Mouse (Mus musculus): ENCODE results near the gene Ets1. TPM values are rescaled to one million over a fixed set of nuclear protein-coding genes. Genes with fewer than 3 reads are reported as not detected.

The Ets1 gene
- total and polyA plus RNA-seq, 2 experiments from 2014 or later: 12.3 to 21.2 TPM

DNA sequence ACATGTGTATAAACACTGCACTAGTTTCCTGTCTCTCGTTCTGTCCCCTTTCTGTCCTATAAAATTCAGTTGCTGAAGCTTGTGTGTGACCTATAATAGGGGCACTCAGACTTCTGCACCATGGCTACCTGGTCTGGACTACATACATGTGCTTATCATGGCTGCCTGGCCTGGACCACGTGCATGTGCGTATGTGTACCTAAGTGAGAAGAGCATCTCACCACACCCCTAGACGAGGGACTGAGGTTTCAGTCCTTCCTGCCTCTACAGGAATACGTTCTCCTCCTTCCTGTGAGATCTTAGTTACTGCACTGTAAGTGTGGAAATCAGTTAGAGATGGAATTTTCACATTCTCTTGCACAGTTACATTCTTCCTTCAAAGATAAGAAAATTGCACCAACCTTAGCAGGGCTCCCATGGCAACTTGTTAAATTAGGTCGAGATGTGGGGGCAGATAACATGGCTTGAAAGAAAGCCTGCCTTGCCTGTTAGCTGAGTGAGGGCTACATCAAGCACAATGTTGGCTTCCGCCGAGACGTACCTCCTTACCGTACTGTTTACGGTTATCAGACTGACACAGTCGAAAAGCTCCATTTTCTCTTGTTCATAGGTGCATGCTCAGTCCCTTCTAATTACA, 104.8 kb downstream of the Ets1 start:
- no peak overlapping the region for H3K4me2 ChIP-seq (ENCODE audit: low read depth)
- no peaks in the 10 kb centered on the region for H3K9me3 ChIP-seq (ENCODE audit: low read length)
- DNase-seq (no peak), ATAC-seq (peak; percentile 14; the same call in 1 of the 2 replicates)
- no peak overlapping the region for H3K27ac ChIP-seq (ENCODE audit: low read depth, low read length)
- WGBS: 80% methylated on average over 12 of the region's 12 CpGs
- no peak overlapping the region for H3K9ac ChIP-seq
- H3K4me1 ChIP-seq (ENCODE audit: insufficient read depth): no peaks in the 10 kb centered on the region
- H3K36me3 ChIP-seq (ENCODE audit: insufficient read depth): no peaks in the 10 kb centered on the region
- TF ChIP-seq CTCF (IDR thresholded peaks at IDR 0.05; ENCODE audit: low read depth): no peak
- H3K4me3 ChIP-seq (ENCODE audit: low read depth, low read length): no peak overlapping the region
- H3K27me3 ChIP-seq (ENCODE audit: insufficient read depth, low read length): no peaks in the 10 kb centered on the region

DNA sequence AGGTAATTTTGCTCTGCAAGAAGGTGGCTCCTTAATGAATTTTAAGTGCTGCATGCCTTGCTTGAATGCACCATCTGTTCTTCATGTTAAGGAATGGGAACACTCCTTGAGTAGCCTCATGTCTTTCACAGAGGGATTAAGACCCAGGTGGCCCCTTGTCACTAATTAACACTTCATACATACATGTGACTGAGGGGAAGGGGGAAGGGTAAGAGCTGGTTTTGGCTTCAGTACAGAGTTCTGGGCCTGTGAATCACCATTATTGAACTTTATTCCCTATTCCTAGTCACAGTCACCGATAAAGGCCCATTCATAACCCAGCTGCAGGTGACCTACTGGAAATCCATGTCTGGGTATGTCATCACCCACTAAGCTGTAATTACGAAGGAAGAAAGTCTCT, 105.7 kb downstream of the Ets1 start:
- WGBS: 29% methylated on average over 2 of the region's 2 CpGs

GRCm38 (mm10) chr9:32743157-32743556, 107.1 kb downstream of the Ets1 start:
- no peaks in the 10 kb centered on the region for H3K4me1 ChIP-seq (ENCODE audit: insufficient read depth)
- H3K36me3 ChIP-seq (ENCODE audit: insufficient read depth): no peaks in the 10 kb centered on the region
- H3K9ac ChIP-seq: no peak overlapping the region
- no peak for TF ChIP-seq CTCF (IDR thresholded peaks at IDR 0.05; ENCODE audit: low read depth)
- H3K4me3 ChIP-seq (ENCODE audit: low read depth, low read length): no peak overlapping the region
- WGBS: 74% methylated on average over 8 of the region's 8 CpGs
- ATAC-seq (no peak), DNase-seq (no peak)
- no peak overlapping the region for H3K4me2 ChIP-seq (ENCODE audit: low read depth)
- no peaks in the 10 kb centered on the region for H3K9me3 ChIP-seq (ENCODE audit: low read length)
- no peak overlapping the region for H3K27ac ChIP-seq (ENCODE audit: low read depth, low read length)
- no peaks in the 10 kb centered on the region for H3K27me3 ChIP-seq (ENCODE audit: insufficient read depth, low read length)

More for the DNA sequence above, 105.7 kb downstream of the Ets1 start:
- Histone ChIP-seq H3K9ac (no peak overlapping the region), H3K4me1 (ENCODE audit: insufficient read depth) (no peaks in the 10 kb centered on the region), H3K4me3 (ENCODE audit: low read depth, low read length) (no peak overlapping the region), H3K36me3 (ENCODE audit: insufficient read depth) (no peaks in the 10 kb centered on the region), H3K4me2 (ENCODE audit: low read depth) (no peak overlapping the region), H3K9me3 (ENCODE audit: low read length) (no peaks in the 10 kb centered on the region), H3K27me3 (ENCODE audit: insufficient read depth, low read length) (no peaks in the 10 kb centered on the region), H3K27ac (ENCODE audit: low read depth, low read length) (no peak overlapping the region)
- DNase-seq (no peak), ATAC-seq (no peak)
- no peak for TF ChIP-seq CTCF (IDR thresholded peaks at IDR 0.05; ENCODE audit: low read depth)

- Histone ChIP-seq H3K27ac (ENCODE audit: low read depth, low read length) (no peak overlapping the region), H3K4me3 (ENCODE audit: low read depth, low read length) (no peak overlapping the region), H3K36me3 (ENCODE audit: insufficient read depth) (no peaks in the 10 kb centered on the region), H3K27me3 (ENCODE audit: insufficient read depth, low read length) (no peaks in the 10 kb centered on the region), H3K9ac (no peak overlapping the region), H3K4me1 (ENCODE audit: insufficient read depth) (no peaks in the 10 kb centered on the region), H3K4me2 (ENCODE audit: low read depth) (no peak overlapping the region), H3K9me3 (ENCODE audit: low read length) (no peaks in the 10 kb centered on the region)
- WGBS: 74% methylated on average over 9 of the region's 9 CpGs
- ATAC-seq (no peak), DNase-seq (no peak)
- no peak for TF ChIP-seq CTCF (IDR thresholded peaks at IDR 0.05; ENCODE audit: low read depth)
These were observed 107.7 kb downstream of the Ets1 start for GRCm38 (mm10) chr9:32743642-32744161.

DNA sequence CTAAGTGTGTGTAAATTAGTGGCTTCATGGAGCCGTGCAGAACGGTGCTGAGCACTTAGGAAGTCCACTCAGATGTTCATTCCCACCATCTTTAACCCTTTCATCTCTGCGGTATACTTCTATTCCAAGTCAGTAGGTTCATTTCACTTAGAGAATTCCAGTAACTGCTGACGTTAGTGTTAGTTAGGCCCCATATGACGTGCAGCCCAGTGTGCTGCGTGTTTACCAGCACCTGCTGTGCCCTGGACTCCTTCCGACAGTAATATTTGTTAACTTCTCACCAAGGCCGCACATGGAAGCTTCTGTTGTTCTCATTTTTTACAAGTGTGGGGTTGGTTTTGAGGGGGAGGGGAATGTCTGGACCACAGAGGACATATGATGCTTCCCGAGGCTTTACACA, 108.3 kb downstream of the Ets1 start:
- ATAC-seq: no peak
- no peak for DNase-seq
- Histone ChIP-seq H3K27me3 (ENCODE audit: insufficient read depth, low read length) (no peaks in the 10 kb centered on the region), H3K36me3 (ENCODE audit: insufficient read depth) (no peaks in the 10 kb centered on the region), H3K9ac (no peak overlapping the region), H3K4me3 (ENCODE audit: low read depth, low read length) (no peak overlapping the region), H3K9me3 (ENCODE audit: low read length) (no peaks in the 10 kb centered on the region), H3K27ac (ENCODE audit: low read depth, low read length) (no peak overlapping the region), H3K4me1 (ENCODE audit: insufficient read depth) (no peaks in the 10 kb centered on the region), H3K4me2 (ENCODE audit: low read depth) (no peak overlapping the region)
- no peak for TF ChIP-seq CTCF (IDR thresholded peaks at IDR 0.05; ENCODE audit: low read depth)
- WGBS: 67% methylated on average over 9 of the region's 9 CpGs

- Histone ChIP-seq H3K4me3 (ENCODE audit: low read depth, low read length) (no peak overlapping the region), H3K36me3 (ENCODE audit: insufficient read depth) (no peaks in the 10 kb centered on the region), H3K27ac (ENCODE audit: low read depth, low read length) (no peak overlapping the region), H3K4me2 (ENCODE audit: low read depth) (no peak overlapping the region), H3K4me1 (ENCODE audit: insufficient read depth) (no peaks in the 10 kb centered on the region), H3K9ac (no peak overlapping the region), H3K9me3 (ENCODE audit: low read length) (no peaks in the 10 kb centered on the region), H3K27me3 (ENCODE audit: insufficient read depth, low read length) (no peaks in the 10 kb centered on the region)
- no peak for ATAC-seq
- 87% methylated on average over 12 of the region's 12 CpGs for WGBS
- TF ChIP-seq CTCF (IDR thresholded peaks at IDR 0.05; ENCODE audit: low read depth): no peak
- no peak for DNase-seq
These were observed 109.2 kb downstream of the Ets1 start for GRCm38 (mm10) chr9:32745079-32745763.

- ATAC-seq: no peak
- H3K9me3 ChIP-seq (ENCODE audit: low read length): no peaks in the 10 kb centered on the region
- no peak overlapping the region for H3K27ac ChIP-seq (ENCODE audit: low read depth, low read length)
- TF ChIP-seq CTCF (IDR thresholded peaks at IDR 0.05; ENCODE audit: low read depth): no peak
- H3K4me3 ChIP-seq (ENCODE audit: low read depth, low read length): no peak overlapping the region
- H3K4me2 ChIP-seq (ENCODE audit: low read depth): no peak overlapping the region
- WGBS: 95% methylated on average over 8 of the region's 8 CpGs
- no peak overlapping the region for H3K9ac ChIP-seq
- no peaks in the 10 kb centered on the region for H3K36me3 ChIP-seq (ENCODE audit: insufficient read depth)
- DNase-seq: no peak
- no peaks in the 10 kb centered on the region for H3K4me1 ChIP-seq (ENCODE audit: insufficient read depth)
- H3K27me3 ChIP-seq (ENCODE audit: insufficient read depth, low read length): no peaks in the 10 kb centered on the region
These were observed 110.0 kb downstream of the Ets1 start for GRCm38 (mm10) chr9:32745998-32746397.

Data from forebrain, postnatal 0 days (tissue).